Comparison of ENCODE assay signal across 8 mouse cellular contexts in genomic region chr11:51261680-51262219, GRCm38 (mm10). TPM values are rescaled to one million over a fixed set of nuclear protein-coding genes. Genes with fewer than 3 reads are reported as not detected.
DNase-seq lines count a peak whose midpoint lies in the region; ATAC-seq and TF ChIP-seq lines count a peak whose summit lies in the region.

Clk4 (plus strand) TSS chr11:51261730.

- no peaks in the 10 kb centered on the region for H3K27me3 ChIP-seq in liver, adult 2 months (ENCODE audit: control insufficient read depth, insufficient read depth, low read length)
- H3K27me3 ChIP-seq in midbrain, embryonic 15.5 days (replicated peaks), result no peaks in the 10 kb centered on the region

- ATAC-seq in midbrain, embryonic 15.5 days (replicated peaks), result no peak

- H3K4me3 ChIP-seq in liver, adult 2 months (ENCODE audit: insufficient read depth, low read depth, low read length), result peak within 1 kb of the TSS; percentile 85
- H3K4me3 ChIP-seq in midbrain, embryonic 15.5 days, result peak within 1 kb of the TSS; percentile 62

- H3K79me2 ChIP-seq in liver, adult 2 months (ENCODE audit: control insufficient read depth, insufficient read depth, low read length), result peaks cover 12% of the 10 kb centered on the region

- 91% methylated on average over 3 of the region's 3 CpGs for WGBS in liver, adult 2 months
- 83% methylated on average over 3 of the region's 3 CpGs for WGBS in midbrain, embryonic 15.5 days

- H3K9me3 ChIP-seq in midbrain, embryonic 15.5 days, result no peaks in the 10 kb centered on the region

- H3K4me1 ChIP-seq in liver, adult 2 months (ENCODE audit: control insufficient read depth, insufficient read depth, low read length), result peaks cover 10% of the 10 kb centered on the region
- H3K4me1 ChIP-seq in midbrain, embryonic 15.5 days, result peaks cover 30% of the 10 kb centered on the region

- H3K9ac ChIP-seq in liver, adult 2 months (ENCODE audit: low read depth, low read length), result peak within 1 kb of the TSS; percentile 59
- peak within 1 kb of the TSS; percentile 55 for H3K9ac ChIP-seq in midbrain, embryonic 15.5 days

- peak within 1 kb of the TSS; percentile 59 for H3K27ac ChIP-seq in liver, adult 2 months (replicated peaks; ENCODE audit: insufficient read depth, low read depth, low read length)
- H3K27ac ChIP-seq in midbrain, embryonic 15.5 days, result peak within 1 kb of the TSS; percentile 96

- DNase-seq in liver, adult 2 months (ENCODE audit: extremely low read depth, low read depth, low spot score), result no peak
- DNase-seq in liver, result no peak
- peak; percentile 9 for DNase-seq in c-Kit-positive CD71-positive TER-119-negative erythroid progenitor cells, embryonic 14.5 days (ENCODE audit: low read depth)
- DNase-seq in heart, adult 8-10 months (ENCODE audit: low spot score), result no peak
- DNase-seq in layer of hippocampus, postnatal 25 days (ENCODE audit: extremely low spot score in 1 of 2, low spot score in 1 of 2), result no peak
- DNase-seq in ovary, postnatal 10 days (ENCODE audit: low spot score), result no peak
- DNase-seq in retina, postnatal 1 day, result no peak

- TF ChIP-seq CTCF in liver, adult 2 months (IDR thresholded peaks at IDR 0.05; ENCODE audit: low read depth, low read length), result no peak

- H3K4me2 ChIP-seq in midbrain, embryonic 15.5 days, result peak within 1 kb of the TSS; percentile 85

- TF ChIP-seq POLR2A in liver, adult 2 months (IDR thresholded peaks at IDR 0.05; ENCODE audit: extremely low read depth, insufficient read depth, low read length), result no peak

- peaks cover 4% of the 10 kb centered on the region for H3K36me3 ChIP-seq in liver, adult 2 months (ENCODE audit: control insufficient read depth, insufficient read depth, low read length)
- H3K36me3 ChIP-seq in midbrain, embryonic 15.5 days (replicated peaks), result peaks cover under 1% of the 10 kb centered on the region; the same call in 1 of the 2 replicates

RNA-seq across cellular contexts. Expression of gene Clk4, which starts in this region (rescaled TPM):
- 99.1 and 116 TPM in 2 replicates for total RNA-seq in liver, adult 2 months (2014; rRNA removed)
- 11.1 and 13.9 TPM in 2 replicates for polyA plus RNA-seq in liver, adult 2 months (2012; rRNA removed)
- total RNA-seq in heart, adult 8-10 months (2022), result 10 to 100 TPM; 28.6 to 47.2 (median 37.7) TPM
- 100 to 1,000 TPM; 105 to 127 TPM for total RNA-seq in layer of hippocampus, postnatal 25 days (2021)
- 135 and 146 TPM in 2 replicates for polyA plus RNA-seq in midbrain, embryonic 15.5 days (2015; fragmentation: Nextera tagmentation; extraction: Ambion mirVana)
